Mouse (Mus musculus) lung, postnatal 0 days (tissue): ENCODE measurements around the gene Map2k5.

Experiments
- CTCF ChIP-seq: IDR thresholded peaks from 2 replicates; pipeline ENCODE4 v1.5.1; 2016; ENCODE audit warnings: antibody characterized with exemption, mild to moderate bottlenecking
- EP300 ChIP-seq: IDR thresholded peaks from 2 replicates; pipeline ENCODE4 v1.6.1; 2016; ENCODE audit warnings: antibody characterized with exemption, mild to moderate bottlenecking, control low read depth

DNA sequence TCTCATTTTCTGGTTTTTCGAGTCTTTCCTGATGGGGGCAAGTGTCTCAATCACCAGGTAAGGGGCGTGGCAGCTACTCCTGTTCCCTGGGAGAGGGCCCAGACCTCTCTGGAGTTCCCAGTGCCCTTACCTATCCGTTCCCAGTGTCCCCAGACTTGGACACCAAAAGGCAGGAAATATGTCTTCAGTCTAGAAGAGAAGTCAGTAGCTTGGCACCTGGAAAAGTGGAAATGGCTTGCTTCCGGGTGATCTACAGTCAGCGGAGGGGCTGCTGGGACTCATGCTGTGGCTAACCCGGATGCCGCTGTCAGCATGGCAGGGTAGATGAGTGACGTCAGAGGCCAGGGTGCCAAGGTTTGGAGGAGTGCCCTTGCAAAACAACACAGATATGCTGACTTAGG, 248.1 kb downstream of the Map2k5 start:
- TF ChIP-seq CTCF (no peak), EP300 (no peak; the same call in 1 of the 2 replicates)
